Mouse (Mus musculus): ENCODE results near the gene Saxo2.

The Saxo2 gene

DNA sequence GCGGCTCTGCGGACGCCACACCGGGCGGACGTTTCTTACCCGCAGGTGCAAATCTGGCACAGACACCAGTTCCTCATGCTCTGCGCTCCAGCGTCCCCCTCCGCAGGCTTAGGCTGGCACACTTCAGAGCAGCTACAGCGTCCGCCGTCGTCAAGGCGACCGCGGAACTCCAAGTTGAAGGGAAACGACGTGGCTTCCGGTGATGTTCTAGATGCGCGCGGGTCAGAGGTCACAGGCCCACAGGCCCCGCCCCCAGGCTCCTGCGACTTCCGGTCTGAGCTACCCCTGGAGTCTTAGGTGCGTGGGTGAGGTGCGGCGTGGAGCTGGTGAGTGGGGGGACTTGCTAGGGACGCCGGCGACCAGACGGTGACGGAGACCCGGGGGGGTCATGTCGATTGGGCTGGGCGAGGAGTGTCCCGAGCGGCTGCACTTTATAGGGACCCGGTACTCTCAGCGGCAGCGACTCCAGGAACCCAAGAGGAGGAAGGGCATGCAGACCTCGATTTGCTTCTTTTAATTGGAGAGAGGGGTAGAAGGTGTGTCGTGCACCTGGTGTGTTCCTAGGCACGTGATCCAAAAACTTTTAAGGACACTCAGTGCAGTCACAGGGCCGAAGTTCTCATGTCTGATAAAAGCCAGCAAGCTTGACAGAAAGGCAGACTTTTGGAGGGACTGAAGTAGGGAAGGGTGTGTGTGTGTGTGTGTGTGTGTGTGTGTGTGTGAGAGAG, at the start of gene Saxo2, which contains the start of gene Efl1:
Gene Saxo2, minus strand, starts transcription at position 176 of the 728 bp plus-strand sequence.
Gene Efl1, plus strand, starts transcription at position 262 of the 728 bp plus-strand sequence.
- DNase-seq (ENCODE audit: low read depth in 1 of 2, low spot score in 2 of 2): peak; percentile 77 to 90

DNA sequence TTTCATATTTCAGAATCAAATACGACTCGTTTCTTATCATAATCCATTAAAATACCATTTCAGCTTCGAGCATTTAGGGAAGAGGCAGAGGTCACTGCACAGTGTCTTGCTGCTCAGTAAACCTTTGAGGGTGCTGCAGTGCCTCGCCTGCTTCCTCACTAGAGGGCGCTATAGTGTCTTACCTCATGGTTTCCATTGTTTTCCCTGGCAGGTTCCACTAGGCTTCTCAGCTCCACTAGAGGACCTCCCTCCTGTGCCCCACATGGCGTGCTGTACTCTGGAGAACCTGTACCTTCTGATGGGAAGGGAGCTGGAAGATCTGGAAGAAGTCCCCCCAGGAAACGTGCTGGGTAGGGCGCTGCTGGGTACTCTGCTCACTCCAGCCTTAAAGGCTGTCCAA, 49.3 kb upstream of the Saxo2 start:
- no peak for DNase-seq (ENCODE audit: low read depth in 1 of 2, low spot score in 2 of 2)

DNA sequence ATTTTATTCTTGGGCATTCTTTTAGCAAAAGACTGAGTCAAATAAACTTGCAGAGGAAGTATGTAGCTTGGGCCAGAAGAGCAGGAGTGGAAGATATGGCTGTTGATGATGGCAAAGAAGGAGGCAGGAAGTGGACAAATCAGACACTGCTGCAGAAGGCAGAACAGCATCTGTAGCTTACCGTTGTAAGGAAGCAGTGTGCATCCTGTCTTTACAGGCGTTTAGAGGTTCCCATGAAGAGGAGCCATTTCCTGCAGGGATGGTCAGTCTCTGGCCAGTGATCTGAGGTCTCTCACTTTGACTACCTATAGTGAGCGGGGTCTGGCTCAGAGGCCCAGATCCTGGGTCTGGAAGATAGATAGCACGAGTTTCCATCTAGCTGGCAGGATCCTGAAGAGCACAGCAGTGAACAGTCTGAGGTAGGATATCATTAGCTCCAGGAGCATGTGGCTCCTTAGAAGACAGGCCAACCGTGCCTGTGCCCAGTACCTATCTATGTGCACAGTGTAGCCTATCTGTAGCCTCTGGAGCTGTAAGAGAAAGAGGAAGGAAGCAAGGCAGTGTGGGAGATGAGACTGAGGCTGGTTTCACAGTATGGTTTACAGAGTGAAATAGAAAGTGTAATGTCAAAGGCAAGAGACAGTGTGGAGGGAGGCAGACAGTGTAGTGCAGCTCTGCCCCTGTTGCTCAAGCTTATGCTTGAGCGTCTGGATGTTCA, 42.9 kb upstream of the Saxo2 start:
- no peak for DNase-seq (ENCODE audit: low read depth in 1 of 2, low spot score in 2 of 2)

DNA sequence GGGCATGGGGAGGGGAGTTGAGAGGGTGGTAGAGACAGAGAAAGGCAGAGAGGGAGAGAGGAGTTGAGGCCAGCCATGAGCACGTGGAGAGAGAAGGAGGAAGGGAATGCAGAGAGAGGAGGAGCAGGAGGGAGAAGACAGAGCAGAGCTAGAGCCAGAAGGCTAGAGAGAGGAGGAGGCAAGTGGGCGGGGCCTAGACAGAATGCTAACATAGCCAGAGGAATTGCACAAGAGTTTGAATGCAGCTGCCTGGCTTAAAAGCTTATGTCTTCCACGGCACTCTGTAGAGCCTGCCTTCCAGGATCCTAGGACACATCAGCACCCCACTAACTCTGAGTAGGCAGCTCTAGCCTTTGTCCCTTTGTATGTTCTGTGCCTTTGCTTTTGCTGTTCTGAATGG, 40.4 kb upstream of the Saxo2 start:
- no peak for DNase-seq (ENCODE audit: low read depth in 1 of 2, low spot score in 2 of 2)

DNA sequence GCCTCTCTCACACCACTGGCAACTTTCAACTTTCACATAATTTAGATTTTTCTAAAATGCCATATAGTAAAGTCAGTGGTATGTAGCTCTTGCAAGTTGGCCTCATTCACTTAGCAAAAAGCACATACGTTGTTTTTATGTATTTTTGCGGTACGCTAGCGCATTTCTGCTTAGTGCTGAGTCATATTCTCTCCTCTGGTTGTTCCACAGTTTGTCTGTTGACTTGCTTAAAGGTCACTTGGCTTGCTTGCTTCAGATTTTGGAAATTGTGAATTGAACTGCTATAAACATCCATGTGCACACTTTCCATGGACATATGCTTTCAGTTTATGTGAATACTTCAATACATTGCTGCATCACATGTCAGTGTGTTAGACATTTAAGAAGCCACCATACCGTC, 31.6 kb upstream of the Saxo2 start:
- no peak for DNase-seq (ENCODE audit: low read depth in 1 of 2, low spot score in 2 of 2)

DNA sequence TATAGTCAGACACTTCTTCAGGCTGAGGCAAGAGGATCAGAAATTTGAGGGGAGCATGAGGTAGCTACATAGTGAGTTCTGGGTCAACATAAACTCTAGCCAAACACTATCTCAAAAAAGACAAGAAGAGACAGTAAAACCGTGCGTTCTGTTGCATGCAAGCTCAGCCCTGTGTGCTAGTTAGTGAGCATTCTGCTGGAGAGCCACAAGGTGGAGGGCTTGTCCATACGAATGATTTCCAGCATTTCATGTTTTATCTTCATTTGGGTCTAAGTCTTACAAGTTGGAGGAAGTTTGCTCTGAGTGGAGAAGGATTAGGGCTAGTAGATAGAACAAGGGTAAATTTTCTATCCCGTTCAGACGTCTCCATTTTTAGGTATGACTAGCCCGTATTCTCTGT, 28.5 kb upstream of the Saxo2 start:
- no peak for DNase-seq (ENCODE audit: low read depth in 1 of 2, low spot score in 2 of 2)

DNA sequence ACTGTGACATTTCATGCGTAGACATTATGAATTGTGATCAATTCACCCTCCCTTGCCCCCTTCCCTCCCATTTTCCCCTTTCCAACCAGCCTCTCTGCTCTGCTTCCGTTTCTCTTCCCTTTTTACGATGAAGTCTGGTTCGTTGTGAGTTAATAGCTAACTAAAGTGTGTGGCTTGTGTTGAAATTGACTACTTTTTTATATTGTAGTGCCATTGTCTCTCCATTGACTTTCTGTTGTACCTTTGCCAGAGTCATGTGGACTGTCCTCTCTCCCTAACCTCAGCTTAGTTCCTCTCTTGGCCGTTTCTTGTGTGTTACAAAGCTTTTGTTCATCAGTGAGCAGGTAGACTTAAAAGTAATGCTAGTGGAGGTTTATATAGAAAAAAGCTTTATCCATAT, 27.7 kb upstream of the Saxo2 start:
- DNase-seq (ENCODE audit: low read depth in 1 of 2, low spot score in 2 of 2): no peak

DNA sequence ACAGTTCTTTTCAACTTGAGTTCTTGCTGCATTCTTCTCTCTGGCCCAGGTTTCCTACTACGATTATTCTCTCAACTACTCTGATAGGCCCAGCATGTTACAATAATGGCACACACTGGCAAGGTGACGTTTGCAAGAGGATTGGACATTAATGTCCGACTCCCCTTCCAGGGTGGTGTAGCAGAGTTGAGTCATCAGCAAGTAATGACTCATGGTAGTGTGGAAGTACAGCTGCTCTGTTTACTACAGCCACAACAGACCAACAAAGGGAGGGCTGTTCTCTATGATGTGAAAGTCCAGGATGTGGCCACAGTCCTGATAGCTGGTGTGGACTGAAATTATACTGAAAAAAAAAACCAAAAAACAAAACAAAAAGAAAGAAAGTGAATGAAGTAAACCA, 16.3 kb upstream of the Saxo2 start:
- no peak for DNase-seq (ENCODE audit: low read depth in 1 of 2, low spot score in 2 of 2)

DNA sequence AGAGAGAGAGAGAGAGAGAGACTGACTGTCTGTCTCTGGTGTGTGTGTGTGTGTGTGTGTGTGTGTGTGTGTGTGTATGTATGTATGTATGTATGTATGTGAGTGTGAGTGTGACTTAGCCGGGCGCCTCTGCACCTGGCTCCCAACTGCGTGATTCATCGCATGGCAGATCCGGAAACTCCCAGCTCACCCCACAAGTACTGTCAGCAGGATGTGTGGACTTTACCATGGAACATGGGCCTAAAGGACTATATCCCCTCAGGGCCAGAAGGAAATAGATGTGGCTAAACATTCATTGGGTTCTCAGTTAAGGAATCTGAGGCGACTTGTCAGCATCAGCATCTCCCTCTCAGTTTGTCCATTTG, 735 bp upstream of the Saxo2 start:
- DNase-seq (ENCODE audit: low read depth in 1 of 2, low spot score in 2 of 2): no peak

DNA sequence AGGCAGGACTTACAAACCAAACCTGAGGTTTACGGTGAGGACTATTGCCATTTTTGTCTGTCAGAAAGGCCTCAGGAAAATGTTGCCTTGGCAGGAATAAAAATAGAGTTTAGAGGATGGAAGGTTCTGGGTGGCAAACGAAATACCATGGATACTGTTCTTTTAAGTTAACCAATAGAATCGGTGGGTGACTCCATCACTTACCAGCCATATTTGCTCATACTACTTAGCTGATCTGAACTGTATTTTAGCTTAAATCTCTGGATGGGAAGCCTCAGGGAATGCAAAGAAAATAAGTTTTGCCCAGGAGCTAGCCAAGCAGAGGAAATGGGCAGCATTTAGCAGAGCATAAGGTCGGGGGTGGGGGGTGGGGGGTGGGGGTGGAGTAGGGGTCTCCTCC, 419 bp downstream of the Saxo2 start:
- DNase-seq (ENCODE audit: low read depth in 1 of 2, low spot score in 2 of 2): no peak

DNA sequence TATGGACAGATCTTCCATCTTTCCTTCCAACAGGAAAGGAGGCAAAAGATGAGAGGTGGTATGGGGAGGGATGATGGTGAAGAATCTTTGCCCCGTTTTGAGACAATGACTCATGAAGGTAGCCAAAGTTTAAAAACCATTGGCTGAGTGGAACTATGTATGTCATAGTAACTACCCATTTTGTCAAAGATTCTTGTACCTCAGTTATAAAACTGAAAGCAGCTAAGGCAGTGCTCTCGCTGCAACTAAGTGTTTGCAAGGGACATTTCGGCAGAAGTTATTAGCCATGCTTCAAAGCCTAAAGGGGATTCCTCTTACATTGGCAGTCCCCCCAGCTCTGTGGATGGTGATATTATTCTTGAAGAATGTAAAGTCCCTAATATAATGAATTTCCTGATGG, 1.1 kb downstream of the Saxo2 start:
- no peak for DNase-seq (ENCODE audit: low read depth in 1 of 2, low spot score in 2 of 2)

DNA sequence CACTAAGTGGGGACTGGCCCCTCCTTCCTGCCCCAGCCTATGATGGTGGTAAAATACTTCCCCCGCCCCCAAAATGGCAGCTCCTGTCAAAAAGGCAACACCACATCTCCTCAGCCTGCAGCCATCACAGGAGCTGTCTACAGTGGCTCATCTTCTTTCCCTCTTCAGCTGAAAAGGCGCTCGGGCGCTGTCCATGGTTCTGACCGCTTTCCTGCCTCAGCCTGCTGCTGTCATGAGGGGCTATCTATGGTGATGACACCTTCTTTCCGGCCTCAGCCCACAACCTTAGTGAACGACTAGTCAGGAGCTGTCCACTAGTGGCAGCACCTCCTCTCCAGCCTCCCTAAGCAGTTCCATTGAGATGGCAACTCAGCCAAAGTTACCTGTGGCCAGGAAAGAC, 23.0 kb downstream of the Saxo2 start:
- no peak for DNase-seq (ENCODE audit: low read depth in 1 of 2, low spot score in 2 of 2)

DNA sequence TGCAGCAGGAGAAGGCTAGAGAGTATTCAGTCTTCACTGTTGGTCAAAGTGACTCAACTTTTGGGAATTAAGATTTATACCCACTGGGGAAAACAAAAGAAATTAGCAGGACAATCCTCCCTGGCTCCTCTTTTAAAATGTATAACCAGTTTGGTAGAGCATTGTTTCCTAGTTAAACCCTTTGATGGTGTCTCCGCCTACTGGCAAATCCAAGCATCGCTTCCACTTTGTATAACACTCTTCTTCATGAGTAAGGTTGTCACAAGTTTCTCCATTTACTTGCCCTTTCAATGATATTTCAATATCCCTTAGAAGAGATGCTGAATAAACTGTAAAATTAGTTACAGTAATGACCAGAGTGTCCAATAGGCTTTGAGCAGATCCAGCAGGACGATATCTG, 38.7 kb downstream of the Saxo2 start:
- no peak for DNase-seq (ENCODE audit: low read depth in 1 of 2, low spot score in 2 of 2)

DNA sequence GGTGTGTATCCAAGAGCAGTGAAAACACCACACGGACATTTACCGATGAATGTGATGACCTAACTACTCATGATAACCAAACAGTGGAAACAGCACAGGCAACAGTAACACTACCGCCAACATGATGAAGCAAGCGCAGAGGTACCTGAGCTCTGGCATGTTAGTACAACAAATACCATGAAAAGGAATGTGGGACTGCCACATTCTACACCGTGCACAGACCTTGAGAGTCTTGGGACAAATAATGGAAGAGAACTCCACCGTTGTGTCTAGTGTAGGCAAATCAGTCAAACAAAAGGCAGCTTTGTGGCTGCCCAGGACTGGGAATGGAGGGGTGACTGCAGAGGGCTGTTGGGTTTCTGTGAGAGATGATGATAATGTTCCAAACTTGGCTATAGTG, 42.9 kb downstream of the Saxo2 start:
- no peak for DNase-seq (ENCODE audit: low read depth in 1 of 2, low spot score in 2 of 2)

DNA sequence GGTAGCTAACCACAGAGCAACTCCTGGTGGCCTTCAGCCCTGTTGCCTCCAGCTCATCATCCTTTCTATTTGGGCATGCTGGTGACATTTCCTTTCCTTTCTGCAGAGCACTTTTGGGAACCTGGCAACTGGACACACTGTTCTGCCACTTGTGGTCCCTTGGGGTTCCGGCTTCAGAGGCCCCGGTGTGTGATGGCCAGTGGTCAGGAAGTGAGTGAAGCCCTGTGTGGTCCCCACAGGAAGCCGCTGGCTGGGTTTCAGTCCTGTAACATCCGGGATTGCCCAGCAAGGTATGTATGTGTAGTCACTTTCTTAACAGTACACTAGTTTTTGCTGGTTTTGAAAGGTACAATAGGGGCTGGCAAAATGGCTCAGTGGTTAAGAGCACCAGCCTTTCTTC, 46.3 kb downstream of the Saxo2 start:
- no peak for DNase-seq (ENCODE audit: low read depth in 1 of 2, low spot score in 2 of 2)

DNA sequence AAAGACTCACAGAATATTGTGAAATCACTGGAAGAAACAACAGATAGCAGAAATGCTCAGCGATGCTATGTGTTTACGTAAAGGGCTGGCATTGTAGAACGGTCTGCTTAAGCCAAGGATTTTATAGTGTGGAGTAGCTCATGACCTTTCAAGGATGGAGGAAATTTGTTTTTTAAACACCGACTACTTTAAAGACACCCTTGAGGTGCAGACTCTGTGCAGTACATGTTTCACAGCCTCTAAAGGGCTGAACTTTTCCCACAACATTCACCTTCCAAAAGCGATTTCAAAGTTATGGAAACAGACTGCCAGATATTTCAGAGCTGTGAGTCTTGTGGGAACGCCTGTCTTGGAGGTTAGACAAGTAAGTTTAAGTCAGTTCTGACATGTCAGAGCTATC, 57.4 kb downstream of the Saxo2 start:
- no peak for DNase-seq (ENCODE audit: low read depth in 1 of 2, low spot score in 2 of 2)

All from monocyte, adult 2 months (primary cell).